Mouse (Mus musculus): ENCODE results near the gene Mrps7.
"Not testable (repeated sequence)": the region's sequence is repeated elsewhere in the genome, so short reads cannot be mapped to it uniquely, and the experiment has no call there.

Gene Mrps7

DNA sequence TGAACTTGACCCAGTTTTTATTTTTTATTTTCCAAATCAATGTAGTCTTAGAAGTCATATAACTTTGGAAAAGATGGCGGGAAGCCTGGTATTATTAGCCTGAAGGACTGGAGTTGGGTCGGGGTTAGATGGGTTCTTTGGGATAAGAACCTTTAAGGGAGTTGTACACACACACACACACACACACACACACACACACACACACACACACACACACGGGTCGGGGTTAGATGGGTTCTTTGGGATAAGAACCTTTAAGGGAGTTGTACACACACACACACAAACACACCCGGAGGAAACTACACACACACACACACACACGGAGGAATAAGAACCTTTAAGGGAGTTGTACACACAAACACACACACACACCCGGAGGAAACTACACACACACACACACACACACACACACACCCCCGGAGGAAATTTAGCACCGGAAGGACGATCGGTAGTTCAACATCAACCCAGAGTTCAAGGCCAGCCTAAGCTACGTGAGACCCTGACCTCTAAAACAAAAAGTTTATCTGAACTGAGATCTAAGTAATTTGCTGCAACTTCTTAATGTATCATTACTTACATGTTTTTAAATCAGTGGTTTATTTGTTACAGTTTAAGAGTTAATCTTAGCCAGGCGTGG is 24.9 kb downstream of the Mrps7 start:
- peak; percentile 73 for DNase-seq (ENCODE audit: low read depth)

DNA sequence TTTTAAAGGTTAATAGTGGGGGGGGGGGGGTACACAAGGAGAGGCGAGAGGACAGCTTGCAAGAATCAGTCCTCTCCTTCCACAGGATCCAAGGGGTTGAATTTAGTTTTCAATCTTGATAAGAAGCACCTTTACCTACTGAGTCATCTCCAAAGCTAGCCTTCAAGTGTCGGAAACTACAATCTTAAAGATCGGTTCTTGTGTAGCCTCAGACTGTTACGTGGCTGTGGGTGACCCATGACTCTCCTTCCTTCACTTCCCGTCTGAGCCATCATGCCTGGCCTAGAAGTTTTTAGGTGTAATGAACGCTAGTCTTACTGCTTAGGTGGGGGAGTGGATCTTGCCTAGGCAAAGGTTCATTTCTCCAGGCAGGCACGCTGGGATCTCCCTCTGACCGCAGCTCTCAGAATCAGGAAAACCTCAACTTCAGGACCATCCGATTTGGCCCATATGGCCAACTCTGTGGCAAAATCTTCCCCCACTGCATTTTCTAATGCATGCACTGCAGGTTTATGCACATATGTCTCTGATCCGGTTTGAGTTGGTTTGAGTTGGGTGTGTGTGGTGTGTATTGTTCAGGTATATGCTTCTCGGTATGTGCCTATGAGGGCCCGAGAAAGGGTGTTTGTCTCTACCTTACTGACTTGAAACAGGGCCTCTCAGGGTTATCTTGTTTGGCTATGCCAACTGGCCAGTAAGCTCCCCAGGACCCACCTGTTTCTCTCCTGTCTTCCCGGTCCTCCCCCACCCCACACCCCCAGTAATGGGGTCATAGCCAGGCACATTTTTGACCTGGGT is 26.2 kb downstream of the Mrps7 start:
- DNase-seq (ENCODE audit: low read depth): peak; percentile 94

DNA sequence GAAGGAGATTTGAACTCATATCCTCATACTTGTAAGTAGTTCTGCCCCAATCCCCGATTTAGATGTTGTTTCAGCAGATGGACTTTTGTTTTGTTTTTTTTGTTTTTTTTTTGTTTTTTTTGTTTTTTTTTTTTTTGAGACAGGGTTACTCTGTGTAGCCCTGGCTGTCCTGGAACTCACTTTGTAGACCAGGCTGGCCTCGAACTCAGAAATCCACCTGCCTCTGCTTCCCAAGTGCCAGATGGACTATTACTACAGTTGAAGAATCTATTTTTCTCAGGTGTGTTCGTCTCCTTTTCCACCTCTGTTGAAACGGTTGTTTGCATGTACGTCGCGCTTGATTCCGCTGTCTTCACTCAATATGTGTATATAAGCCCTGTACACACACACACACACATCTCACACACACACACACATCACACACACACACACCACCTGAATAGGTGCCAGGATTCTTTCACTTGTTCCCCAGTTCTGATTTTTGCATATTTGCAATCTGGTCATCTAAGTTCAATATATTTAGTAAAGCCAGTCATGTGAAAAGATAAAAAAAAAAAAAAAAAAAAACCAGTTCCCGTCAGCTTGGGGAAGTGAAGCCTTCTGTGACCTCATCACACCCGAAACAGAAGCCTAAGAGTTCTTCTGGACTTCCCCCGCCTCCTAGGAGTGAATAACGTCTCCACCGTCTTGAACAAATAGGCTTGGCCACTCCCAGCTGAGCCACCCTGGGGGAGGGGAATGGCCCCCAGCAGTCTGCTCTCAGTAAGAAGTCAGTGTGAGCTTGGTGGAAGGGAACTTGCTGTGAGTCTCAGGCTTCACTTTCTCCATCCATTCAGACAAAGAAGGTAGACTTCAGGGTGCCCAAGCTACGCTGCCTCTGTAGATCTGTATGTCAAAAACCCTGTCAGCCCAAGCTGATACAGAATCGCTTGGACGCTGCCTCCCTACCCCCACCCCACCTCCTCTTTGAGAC is 27.1 kb downstream of the Mrps7 start:
- peak; percentile 98 for DNase-seq (ENCODE audit: low read depth)

DNA sequence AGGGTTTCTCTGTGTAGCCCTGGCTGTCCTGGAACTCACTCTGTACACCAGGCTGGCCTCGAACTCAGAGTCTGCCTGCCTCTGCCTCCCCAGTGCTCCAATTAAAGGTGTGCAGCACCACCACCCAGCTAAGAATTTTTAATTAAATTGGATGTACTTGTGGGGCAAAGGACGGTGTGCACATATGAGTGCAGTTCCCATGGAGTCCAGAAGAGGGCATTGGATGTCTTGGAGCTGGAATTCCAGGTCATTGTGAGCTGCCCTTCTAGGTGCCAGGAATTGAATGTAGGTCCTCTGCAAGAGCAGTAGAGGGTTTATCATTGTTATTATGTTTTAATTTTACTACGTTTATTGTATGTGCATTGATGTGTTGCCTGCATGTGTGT is 27.8 kb downstream of the Mrps7 start:
- DNase-seq (ENCODE audit: low read depth): no peak

DNA sequence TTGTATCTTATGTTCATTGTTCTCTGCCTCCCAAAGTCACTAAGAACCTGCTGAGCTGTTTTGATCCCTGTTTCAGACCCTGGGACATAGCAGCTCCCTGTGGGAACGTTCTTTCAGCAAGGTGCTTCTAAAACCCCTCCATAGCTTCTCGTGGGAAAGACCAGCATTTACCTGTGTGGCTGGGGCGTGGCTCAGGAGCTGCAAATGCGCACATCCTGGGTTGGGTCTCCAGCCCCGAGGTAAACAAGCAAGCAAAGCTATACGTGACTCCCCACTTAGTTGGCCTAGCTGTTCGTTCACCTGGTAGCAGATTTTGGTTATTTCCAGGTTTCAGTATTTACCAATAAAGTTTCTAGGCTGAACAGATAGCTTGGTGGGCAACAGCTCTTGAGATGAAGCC is 28.5 kb downstream of the Mrps7 start:
- peak; percentile 93 for DNase-seq (ENCODE audit: low read depth)

DNA sequence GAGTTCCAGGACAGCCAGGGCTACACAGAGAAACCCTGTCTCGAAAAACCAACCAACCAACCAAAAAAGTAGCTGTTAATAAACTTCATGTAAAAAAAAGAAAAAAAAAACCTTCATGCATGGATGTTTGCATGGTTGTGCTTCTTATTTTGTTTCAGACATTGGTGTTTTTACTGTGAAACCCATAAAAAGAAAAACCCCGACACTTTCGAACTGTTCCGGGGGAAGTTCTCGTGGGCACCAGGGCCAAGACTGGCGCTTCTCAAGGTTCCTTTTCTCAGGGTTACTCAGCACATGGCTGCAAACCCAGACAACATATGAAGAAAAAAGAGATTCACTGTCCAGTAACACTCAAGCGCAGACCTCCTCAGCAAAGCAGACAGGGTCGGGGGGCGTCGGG is 29.1 kb downstream of the Mrps7 start:
- DNase-seq (ENCODE audit: low read depth): peak; percentile 85

DNA sequence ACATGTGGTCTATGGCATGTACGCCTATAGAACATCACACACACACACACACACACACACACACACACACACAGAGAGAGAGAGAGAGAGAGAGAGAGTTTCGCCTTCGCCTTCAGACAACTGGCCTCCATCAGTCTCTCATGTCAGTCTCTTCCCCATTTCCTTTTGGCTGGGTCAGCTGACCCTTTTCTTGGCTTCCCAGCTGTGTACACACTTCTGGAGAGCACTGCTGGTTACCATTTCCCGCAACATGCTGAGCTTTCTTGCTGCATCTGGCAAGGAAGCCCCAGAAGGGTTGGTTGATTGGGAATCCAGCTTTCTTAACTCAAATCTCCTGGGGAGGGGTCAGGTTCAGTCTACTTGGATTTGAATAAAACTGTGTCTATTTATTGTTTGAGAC is 30.4 kb downstream of the Mrps7 start:
- peak; percentile 59 for DNase-seq (ENCODE audit: low read depth)

DNA sequence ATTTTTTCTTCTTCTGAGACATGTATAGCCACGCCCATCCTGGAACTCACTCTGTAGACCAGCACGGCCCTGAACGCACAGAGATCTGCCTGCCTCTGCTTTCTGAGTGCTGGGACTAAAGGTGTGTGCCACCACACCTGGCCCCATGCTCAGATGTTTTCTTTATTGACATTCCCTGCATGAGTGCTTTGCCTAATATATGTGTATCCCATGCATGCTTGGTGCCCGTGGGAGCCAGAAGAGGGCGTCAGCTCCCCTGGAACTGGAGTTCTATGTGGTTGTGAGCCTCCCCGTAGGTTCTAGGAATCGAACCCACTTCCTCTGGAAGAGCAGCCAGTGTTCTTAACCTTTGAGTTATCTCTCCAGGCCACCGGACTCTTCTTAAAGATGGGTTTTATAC is 31.3 kb downstream of the Mrps7 start:
- peak; percentile 63 for DNase-seq (ENCODE audit: low read depth)

DNA sequence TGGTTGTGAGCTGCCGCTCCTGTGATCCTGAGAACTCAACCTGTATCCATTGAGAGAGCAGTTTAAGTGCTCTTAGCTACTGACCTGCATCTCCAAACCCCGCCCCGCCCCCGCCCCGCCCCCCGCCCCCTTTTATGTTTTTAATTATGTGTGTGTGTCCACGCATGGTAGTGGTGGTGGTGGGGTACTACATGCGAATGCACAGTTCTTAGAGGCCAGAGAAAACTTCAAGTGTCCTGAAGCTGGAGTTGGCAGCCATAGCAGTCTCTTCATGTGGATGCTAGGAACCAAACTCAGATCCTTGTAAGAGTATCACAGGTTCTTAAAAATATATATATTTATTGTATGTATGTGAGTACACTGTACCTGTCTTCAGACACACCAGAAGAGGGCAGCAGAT is 31.8 kb downstream of the Mrps7 start:
- DNase-seq (ENCODE audit: low read depth): no peak

DNA sequence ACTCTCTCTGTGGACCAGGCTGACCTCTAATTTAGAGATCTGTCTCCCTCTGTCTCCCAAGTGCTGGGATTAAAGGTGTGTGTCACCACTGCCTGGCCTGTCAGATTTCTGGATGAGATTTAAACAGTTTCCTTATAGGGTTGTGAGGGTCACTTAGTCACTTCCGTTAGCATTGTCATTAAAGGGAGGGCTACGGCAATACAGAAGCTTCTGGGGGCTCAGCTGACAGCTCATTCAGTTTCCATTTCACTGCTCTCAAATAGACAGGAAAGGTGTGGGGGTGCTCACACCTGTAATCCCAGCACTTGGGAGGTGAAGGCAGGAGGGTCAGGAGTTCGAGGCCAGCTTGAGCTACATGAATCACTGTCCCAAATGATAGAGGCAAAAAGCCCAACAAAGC is 33.2 kb downstream of the Mrps7 start:
- DNase-seq (ENCODE audit: low read depth): peak; percentile 31

DNA sequence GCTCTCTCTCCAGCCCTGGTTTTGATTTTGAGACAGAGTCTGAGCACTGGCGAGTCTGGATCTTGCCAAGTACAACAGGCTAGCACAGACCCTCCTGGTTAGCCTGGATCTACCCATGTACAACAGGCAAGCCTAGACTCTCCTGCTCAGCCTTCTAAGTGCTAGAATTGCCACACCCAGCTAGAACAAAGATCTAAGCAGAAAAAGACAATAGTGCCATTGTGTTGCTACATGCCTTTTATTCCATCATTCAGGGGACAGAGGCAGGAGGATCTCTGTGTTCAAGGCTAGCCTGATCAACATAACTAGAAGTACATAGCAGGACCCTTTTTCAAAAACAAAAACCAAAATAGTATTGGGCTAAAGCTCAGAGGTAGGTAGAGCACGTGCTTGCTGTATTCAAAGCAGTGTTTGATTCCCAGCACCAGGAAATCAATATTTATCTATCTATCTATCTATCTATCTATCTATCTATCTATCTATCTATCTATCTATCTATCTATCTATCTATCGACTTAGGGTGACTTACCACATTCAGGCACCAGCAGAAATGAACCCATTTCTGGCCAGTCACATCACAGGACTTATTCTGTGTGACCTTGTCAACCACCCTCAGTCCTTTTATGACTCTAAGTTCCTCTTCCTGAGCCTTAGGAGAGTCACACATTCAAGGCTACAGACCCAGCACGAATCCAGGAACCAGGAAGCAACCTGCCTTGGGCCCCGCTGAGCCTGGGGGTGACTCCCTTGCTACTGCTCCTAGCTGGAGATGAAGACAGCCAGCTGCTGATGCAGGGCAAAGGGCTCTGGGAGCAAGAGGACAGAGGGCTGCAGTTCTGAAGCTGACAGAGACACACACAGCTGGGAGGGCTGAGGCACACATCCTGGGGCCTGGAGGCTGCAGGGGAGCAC is 35.0 kb downstream of the Mrps7 start:
- peak; percentile 73 for DNase-seq (ENCODE audit: low read depth)

DNA sequence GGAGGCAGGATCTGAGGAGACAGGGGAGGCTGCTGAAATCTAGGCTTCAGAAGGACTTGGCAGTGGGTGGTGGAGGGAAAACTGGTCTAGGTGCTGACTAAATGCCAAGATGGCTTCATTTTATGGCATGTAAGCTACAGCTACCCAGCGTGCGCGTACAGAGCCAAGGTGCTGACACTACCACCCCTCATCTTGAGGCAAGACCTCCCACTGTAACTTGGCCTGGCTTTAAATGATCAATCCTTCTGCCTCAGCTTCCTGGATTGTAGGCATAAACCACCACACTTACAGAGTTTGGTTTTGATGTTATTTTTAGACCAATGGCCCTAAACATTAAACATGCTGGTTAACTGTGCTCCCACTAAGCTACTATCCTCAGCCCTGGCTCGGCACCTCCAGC is 35.8 kb downstream of the Mrps7 start:
- peak; percentile 56 for DNase-seq (ENCODE audit: low read depth)

DNA sequence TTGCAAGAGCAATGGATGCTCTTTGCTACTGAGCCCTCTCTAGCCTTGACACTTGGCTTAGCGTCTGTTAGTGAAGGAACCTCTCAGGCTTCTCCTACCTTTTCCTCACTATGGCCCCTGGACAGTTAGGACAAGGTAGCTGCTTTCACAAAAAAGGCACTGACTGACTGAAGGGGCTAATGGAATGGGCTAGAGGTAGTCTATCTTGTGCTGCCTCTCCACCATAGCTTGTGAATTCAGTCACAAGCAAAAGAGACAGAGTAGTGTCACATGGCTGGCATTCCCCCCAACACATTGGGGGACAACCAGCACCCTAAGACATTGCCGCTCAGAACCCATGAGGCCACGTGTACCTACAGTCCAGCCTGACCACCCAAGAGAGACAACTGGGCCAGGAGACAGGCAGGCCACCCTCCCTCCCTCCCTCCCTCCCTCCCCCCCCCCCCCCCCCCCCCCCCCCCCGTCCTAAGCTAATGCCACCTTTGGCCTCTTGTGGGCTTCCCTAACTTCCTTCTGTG is 36.6 kb downstream of the Mrps7 start:
- peak; percentile 68 for DNase-seq (ENCODE audit: low read depth)

DNA sequence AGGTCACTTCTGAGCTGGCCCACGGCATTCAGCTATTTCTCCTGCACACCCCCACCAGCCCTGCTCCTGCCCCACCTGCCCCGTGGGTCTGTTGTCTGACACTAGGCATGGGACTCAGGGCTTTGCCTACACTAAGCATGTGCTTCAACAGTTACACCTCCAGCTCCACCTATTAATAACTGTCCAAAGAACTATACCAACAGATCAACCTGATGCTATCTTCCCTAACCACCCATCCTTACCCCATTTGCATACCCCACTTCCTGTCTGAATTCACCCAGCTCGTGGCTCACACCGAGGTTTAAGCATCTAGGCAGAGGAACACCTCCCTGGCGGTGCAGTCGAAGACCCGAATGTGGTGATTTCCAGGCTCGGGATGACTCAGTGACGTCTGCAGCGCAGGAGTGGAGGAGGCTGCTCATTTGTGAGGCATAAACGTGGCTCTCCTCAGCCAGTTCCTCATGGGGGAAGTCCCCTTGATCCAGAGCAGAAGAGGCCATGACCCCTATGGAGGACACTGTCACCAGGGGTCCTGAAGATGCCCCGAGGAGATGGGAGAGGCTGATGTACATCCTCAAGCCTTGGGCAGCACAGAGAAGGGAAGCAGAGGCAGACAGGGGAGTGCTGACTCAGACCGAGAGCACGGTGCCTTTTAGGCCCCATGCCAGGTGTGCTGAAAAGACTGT is 37.4 kb downstream of the Mrps7 start:
- peak; percentile 97 for DNase-seq (ENCODE audit: low read depth)

DNA sequence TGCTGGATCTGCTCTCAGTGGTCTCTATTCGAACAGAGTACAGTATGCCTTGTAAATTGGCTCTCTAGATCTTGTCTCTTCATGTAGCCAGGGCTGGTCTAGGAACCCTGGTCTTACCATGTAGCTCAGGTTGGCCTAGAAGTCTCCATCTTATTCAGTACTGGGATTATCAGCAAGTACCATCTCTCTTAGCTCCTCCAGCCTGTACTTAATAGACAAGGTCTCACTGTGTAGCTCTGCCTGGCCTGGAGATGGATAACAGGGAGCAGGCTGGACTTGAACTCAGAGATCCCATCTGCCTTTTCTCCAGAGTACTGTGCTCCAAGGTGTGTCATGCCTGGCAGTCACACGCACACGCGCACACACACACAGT is 37.9 kb downstream of the Mrps7 start:
- DNase-seq (ENCODE audit: low read depth): no peak

DNA sequence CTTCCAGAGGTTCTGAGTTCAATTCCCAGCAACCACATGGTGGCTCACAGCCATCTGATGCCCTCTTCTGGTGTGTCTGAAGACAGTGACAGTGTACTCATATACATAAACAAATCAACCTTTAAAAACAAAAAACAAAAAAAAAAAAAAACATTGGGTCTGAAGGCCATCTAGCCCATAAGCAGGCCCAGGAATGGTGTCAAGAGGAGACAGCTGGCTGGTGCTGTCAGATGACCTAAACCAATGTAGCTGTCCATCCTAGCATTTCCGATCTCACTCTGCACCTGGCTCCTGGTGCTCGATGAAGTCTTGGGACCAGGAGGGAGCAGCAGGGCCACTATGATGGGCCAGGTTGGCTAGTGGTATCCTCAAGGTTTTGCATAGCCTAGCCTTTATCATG is 39.0 kb downstream of the Mrps7 start:
- no peak for DNase-seq (ENCODE audit: low read depth)

DNA sequence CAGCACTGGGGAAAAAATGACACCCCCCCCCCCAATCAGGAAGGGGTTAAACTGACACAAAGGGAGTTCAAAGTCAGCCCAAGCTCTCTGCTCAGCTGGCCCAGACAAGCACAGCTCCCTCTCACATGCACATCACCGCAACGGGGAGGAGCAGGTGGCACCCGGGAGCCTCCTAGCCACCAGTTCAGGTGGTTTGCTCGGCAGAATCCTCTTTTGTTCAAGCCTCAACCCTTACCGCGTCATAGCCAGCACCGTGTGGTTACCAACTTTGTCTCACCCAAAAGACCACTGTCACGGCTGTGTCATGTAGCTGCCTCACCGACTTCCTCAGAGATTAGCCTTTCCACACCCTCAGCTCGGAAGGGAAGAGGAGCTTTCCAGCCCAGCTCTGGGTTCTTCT is 39.5 kb downstream of the Mrps7 start:
- DNase-seq (ENCODE audit: low read depth): peak; percentile 92

DNA sequence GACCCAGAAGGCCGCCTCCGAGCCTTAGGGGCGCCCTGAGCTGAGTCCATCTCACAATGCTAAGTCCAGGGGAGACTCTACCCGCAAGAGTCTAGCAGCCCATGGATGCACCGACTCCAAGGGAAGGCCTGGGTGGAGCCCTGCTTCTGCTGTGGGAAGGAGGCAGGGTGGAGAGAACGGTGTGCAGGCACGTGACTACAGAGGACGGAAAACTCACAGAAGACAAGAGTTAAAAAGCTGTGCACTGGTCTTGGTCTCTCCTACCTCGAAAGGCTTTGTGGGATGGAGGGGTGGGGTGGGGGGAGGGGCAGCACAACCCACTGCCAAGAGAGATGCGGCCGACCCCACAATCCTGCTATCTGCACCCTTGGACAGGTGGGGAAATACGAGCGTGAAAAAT is 40.6 kb downstream of the Mrps7 start:
- no peak for DNase-seq (ENCODE audit: low read depth)

DNA sequence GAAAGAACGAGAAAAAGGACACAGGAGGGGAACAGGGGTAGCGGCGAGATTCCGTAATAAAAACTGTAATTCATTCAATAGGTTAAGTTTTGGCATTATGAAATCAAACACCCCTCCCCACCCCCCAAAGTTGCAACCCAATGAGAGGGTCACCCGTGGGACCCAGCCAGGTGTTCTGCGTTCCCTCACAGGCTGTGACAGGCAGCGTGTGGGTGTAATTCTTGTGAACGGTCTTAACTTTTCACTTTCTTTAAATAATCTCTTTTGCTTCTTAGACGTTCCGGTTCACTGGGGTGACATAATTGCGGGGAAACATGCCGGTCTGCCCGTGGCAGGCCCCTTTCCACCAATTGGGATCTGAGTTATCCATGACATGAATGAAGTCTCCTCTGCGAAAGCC is 41.8 kb downstream of the Mrps7 start:
- not testable (repeated sequence) for DNase-seq (ENCODE audit: low read depth)

DNA sequence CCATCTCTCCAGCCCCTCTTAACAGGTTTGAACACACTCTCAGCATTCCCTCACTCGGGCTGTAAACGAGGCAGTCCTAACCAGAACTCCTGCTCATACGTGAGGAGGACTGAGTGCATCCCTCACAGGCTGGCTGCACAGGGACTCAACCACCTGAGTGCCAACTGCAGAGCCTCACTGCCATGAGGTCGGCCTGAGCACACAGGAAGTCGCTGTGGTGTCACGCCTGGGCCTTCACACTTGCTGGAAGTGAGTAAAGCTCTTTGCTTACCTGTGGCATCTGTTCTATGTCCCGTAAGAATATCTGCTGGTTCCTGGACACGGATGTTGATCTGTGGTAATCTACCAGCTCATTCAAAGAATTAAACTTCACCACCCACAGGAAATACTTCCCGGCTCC is 42.7 kb downstream of the Mrps7 start:
- DNase-seq (ENCODE audit: low read depth): peak; percentile 83

DNA sequence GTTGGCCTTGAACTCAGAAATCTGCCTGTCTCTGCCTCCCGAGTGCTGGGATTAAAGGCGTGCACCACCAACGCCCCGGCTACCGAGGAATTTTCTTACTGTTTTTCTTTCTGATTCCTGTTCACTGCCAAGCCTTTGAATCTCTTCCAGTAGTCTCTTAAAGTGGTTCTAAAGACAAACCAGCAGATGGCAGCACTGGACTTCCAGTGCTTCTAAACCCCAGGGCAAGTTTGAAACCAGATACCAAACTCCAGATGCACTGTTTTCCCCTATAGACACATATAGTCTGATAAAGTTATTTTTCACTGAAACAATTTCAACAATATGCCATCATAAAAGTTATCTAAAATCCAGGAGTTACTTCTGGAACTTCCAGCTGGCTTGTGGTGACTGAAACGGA is 43.7 kb downstream of the Mrps7 start:
- peak; percentile 91 for DNase-seq (ENCODE audit: low read depth)

All from induced T-regulatory cell, adult 2 months (primary cell).